In the genomic region with DNA sequence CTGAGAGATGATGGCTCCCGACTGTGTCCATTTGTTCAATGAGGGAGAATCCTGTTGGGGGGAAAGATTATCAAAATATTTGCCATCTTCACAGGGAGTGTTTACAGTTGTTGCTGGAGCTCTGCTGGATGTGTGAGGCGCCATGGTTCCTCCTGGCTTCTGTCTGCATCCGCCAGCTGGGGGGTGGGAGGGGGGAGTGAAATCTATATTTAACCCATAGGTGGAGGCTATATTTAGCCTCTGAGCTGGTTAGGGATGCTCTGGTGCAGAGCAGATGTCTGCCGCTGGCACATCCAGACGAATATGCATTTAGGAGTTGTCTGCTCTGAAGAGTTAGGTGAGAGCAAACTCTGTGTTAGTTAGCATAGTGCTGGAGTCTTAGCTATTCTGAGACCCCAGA, we compare ENCODE assay signal across 16 mouse cellular contexts.
DNase-seq lines count a peak whose midpoint lies in the region; ATAC-seq lines count a peak whose summit lies in the region.
"Had no signal": no experiment of that assay in that cellular context is flagged by ENCODE, and none has a peak within 500 bp of the region (broad histone marks: within the 10 kb centered on the region; RNA-seq: fewer than 3 reads in every experiment).

No protein-coding gene starts in this region.

- WGBS in embryonic facial prominence, embryonic 14.5 days = 42% methylated on average over 5 of the region's 5 CpGs
- 69% methylated on average over 5 of the region's 5 CpGs for WGBS in embryonic facial prominence, embryonic 10.5 days
- WGBS in heart, embryonic 15.5 days = 16% methylated on average over 5 of the region's 5 CpGs
- WGBS in midbrain, embryonic 15.5 days = 74% methylated on average over 5 of the region's 5 CpGs
- WGBS in midbrain, embryonic 10.5 days = 71% methylated on average over 5 of the region's 5 CpGs

- ATAC-seq in embryonic facial prominence, embryonic 14.5 days (ENCODE audit: low read depth) = peak; percentile 44; the same call in 1 of the 2 replicates
- ATAC-seq in heart, embryonic 15.5 days (replicated peaks; ENCODE audit: insufficient number of reproducible peaks, insufficient read depth, low FRiP score, low read depth) = peak; percentile 54; the same call in 1 of the 2 replicates
- peak; percentile 56 for ATAC-seq in midbrain, embryonic 15.5 days (replicated peaks)
- ATAC-seq: inflammation-experienced regulatory T-cells, adult 6 months; Patski had no signal

- no peaks in the 10 kb centered on the region for H3K9me3 ChIP-seq in embryonic facial prominence, embryonic 14.5 days (ENCODE audit: control insufficient read depth, low read length)
- no peaks in the 10 kb centered on the region for H3K9me3 ChIP-seq in embryonic facial prominence, embryonic 10.5 days
- H3K9me3 ChIP-seq in heart, embryonic 15.5 days (replicated peaks) = no peaks in the 10 kb centered on the region
- H3K9me3 ChIP-seq in midbrain, embryonic 15.5 days = no peaks in the 10 kb centered on the region
- no peaks in the 10 kb centered on the region for H3K9me3 ChIP-seq in midbrain, embryonic 10.5 days (replicated peaks)
- H3K9me3 ChIP-seq: liver, embryonic 13.5 days; neural tube, embryonic 15.5 days had no signal

- no peaks in the 10 kb centered on the region for H3K36me3 ChIP-seq in embryonic facial prominence, embryonic 14.5 days (ENCODE audit: control insufficient read depth, insufficient read depth, low read length)
- no peaks in the 10 kb centered on the region for H3K36me3 ChIP-seq in embryonic facial prominence, embryonic 10.5 days (replicated peaks)
- no peaks in the 10 kb centered on the region for H3K36me3 ChIP-seq in heart, embryonic 15.5 days
- no peaks in the 10 kb centered on the region for H3K36me3 ChIP-seq in midbrain, embryonic 15.5 days (replicated peaks)
- H3K36me3 ChIP-seq in midbrain, embryonic 10.5 days = no peaks in the 10 kb centered on the region
- H3K36me3 ChIP-seq: liver, embryonic 13.5 days; neural tube, embryonic 15.5 days had no signal

- no peak overlapping the region for H3K4me3 ChIP-seq in embryonic facial prominence, embryonic 14.5 days (ENCODE audit: low read depth, low read length)
- no peak overlapping the region for H3K4me3 ChIP-seq in embryonic facial prominence, embryonic 10.5 days
- H3K4me3 ChIP-seq in heart, embryonic 15.5 days = no peak overlapping the region
- no peak overlapping the region for H3K4me3 ChIP-seq in midbrain, embryonic 15.5 days
- H3K4me3 ChIP-seq in midbrain, embryonic 10.5 days = no peak overlapping the region
- H3K4me3 ChIP-seq: liver, embryonic 13.5 days; neural tube, embryonic 15.5 days had no signal

- 0 out of 2 replicates have a peak, but pooled peaks cover 3% of the 10 kb centered on the region for H3K4me1 ChIP-seq in embryonic facial prominence, embryonic 14.5 days (ENCODE audit: control insufficient read depth, insufficient read depth, low read length)
- H3K4me1 ChIP-seq in embryonic facial prominence, embryonic 10.5 days = peaks cover 16% of the 10 kb centered on the region
- peaks cover 16% of the 10 kb centered on the region for H3K4me1 ChIP-seq in heart, embryonic 15.5 days (replicated peaks)
- H3K4me1 ChIP-seq in midbrain, embryonic 15.5 days = no peaks in the 10 kb centered on the region
- peaks cover 3% of the 10 kb centered on the region; the same call in 1 of the 2 replicates for H3K4me1 ChIP-seq in midbrain, embryonic 10.5 days
- H3K4me1 ChIP-seq: neural tube, embryonic 15.5 days had no signal

- no peak overlapping the region for H3K4me2 ChIP-seq in embryonic facial prominence, embryonic 14.5 days (ENCODE audit: low read depth, low read length)
- H3K4me2 ChIP-seq in heart, embryonic 15.5 days = peak overlapping the region; percentile 5; the same call in 1 of the 2 replicates
- no peak overlapping the region for H3K4me2 ChIP-seq in midbrain, embryonic 15.5 days
- H3K4me2 ChIP-seq: liver, embryonic 13.5 days; neural tube, embryonic 15.5 days had no signal

- DNase-seq in embryonic facial prominence, embryonic 14.5 days (ENCODE audit: low spot score) = no peak
- no peak for DNase-seq in embryonic facial prominence, embryonic 10.5 days (ENCODE audit: low spot score)
- DNase-seq in heart, postnatal 36 days = no peak
- DNase-seq in midbrain, embryonic 10.5 days (ENCODE audit: low spot score) = no peak
- peak; percentile 55 for DNase-seq in yolk sac, embryonic 10.5 days (ENCODE audit: low spot score)
- DNase-seq in cerebellum, postnatal 14 days = no peak
- DNase-seq: cerebellum, adult 8-10 months; kidney, postnatal 36 days; left cerebral cortex, postnatal 4 days; liver, embryonic 13.5 days; thymus, postnatal 14 days had no signal

- H3K9ac ChIP-seq in embryonic facial prominence, embryonic 14.5 days (ENCODE audit: low read depth, low read length) = no peak overlapping the region
- H3K9ac ChIP-seq in heart, embryonic 15.5 days = no peak overlapping the region
- no peak overlapping the region for H3K9ac ChIP-seq in midbrain, embryonic 15.5 days
- H3K9ac ChIP-seq: liver, embryonic 13.5 days; neural tube, embryonic 15.5 days had no signal

- H3K27ac ChIP-seq in embryonic facial prominence, embryonic 14.5 days (replicated peaks; ENCODE audit: low read depth, low read length) = no peak overlapping the region
- no peak overlapping the region for H3K27ac ChIP-seq in embryonic facial prominence, embryonic 10.5 days (replicated peaks)
- no peak overlapping the region for H3K27ac ChIP-seq in heart, embryonic 15.5 days
- no peak overlapping the region for H3K27ac ChIP-seq in midbrain, embryonic 15.5 days
- H3K27ac ChIP-seq in midbrain, embryonic 10.5 days (replicated peaks) = no peak overlapping the region
- H3K27ac ChIP-seq: liver, embryonic 13.5 days; neural tube, embryonic 15.5 days had no signal

- intact Hi-C loops in heart, postnatal 36 days (cut with DNase I) = no loop called here

- no peaks in the 10 kb centered on the region for H3K27me3 ChIP-seq in embryonic facial prominence, embryonic 14.5 days (replicated peaks; ENCODE audit: control insufficient read depth, insufficient read depth, low read length)
- H3K27me3 ChIP-seq in embryonic facial prominence, embryonic 10.5 days (replicated peaks; ENCODE audit: low read depth, poor library complexity, severe bottlenecking) = no peaks in the 10 kb centered on the region
- H3K27me3 ChIP-seq in heart, embryonic 15.5 days = no peaks in the 10 kb centered on the region; the same call in 1 of the 2 replicates
- no peaks in the 10 kb centered on the region for H3K27me3 ChIP-seq in midbrain, embryonic 15.5 days (replicated peaks)
- H3K27me3 ChIP-seq in midbrain, embryonic 10.5 days (ENCODE audit: low read depth, poor library complexity, severe bottlenecking) = no peaks in the 10 kb centered on the region
- H3K27me3 ChIP-seq: liver, embryonic 13.5 days; neural tube, embryonic 15.5 days; Patski had no signal
